Mouse (Mus musculus) spleen, adult 2 months (tissue): Measurements from ENCODE around the gene Scrg1.

Experiments
- CTCF ChIP-seq: fragments of 200-500 bp; IDR thresholded peaks from 2 replicates; pipeline ENCODE4 v1.5.1; 2011; ENCODE audit warnings: mild to moderate bottlenecking, inconsistent platforms; ENCODE audit not compliant: insufficient read depth, insufficient read length, insufficient replicate concordance; ENCODE audit errors: extremely low read depth
- POLR2A ChIP-seq: fragments of 200-500 bp; IDR thresholded peaks from 2 replicates; pipeline ENCODE4 v1.6.1; 2011; ENCODE audit warnings: low read depth, low read length, inconsistent platforms

DNA sequence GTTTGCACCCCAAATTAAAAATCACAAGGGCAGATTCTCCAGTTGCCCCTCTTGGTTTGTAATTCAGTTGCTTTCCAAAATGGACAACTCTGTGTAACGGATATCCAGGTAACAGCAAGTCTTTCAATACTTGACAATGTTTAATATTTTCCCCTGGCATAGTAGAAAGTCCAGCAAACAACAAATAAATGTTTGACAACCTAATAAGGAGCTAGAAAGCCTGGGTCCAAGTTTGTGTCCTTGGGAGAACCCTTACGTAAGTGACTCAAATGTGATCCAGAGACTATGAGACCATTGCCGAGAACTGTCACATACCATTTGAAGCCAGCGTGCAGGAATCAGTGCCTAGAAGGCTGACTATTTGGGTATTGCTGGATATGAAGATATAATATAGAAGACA is 3.8 kb upstream of the Scrg1 start:
- TF ChIP-seq CTCF (no peak), POLR2A (no peak)
